Mouse (Mus musculus): Measurements from ENCODE around the gene Ppp1r10. TPM values are rescaled to one million over a fixed set of nuclear protein-coding genes. Genes with fewer than 3 reads are reported as not detected.

Gene Ppp1r10
- polyA plus RNA-seq, 1 experiment from 2014 or later = 29.1 TPM

GRCm38 (mm10) chr17:35870884-35871696 is 45.1 kb upstream of the Ppp1r10 start:
- Histone ChIP-seq H3K4me3 (ENCODE audit: low read depth, low read length) (peak overlapping the region; percentile 57), H3K27ac (replicated peaks; ENCODE audit: low read depth, low read length) (peak overlapping the region; percentile 73), H3K9me3 (ENCODE audit: control insufficient read depth, low read length) (peaks cover 6% of the 10 kb centered on the region; the same call in 1 of the 2 replicates), H3K36me3 (ENCODE audit: control insufficient read depth, insufficient read depth, low read length) (peaks cover 47% of the 10 kb centered on the region), H3K4me2 (ENCODE audit: low read depth, low read length) (peak overlapping the region; percentile 96), H3K4me1 (ENCODE audit: control insufficient read depth, insufficient read depth, low read length) (peaks cover 30% of the 10 kb centered on the region), H3K27me3 (replicated peaks; ENCODE audit: control insufficient read depth, insufficient read depth, low read length) (no peaks in the 10 kb centered on the region), H3K9ac (ENCODE audit: low read depth, low read length) (0 out of 2 replicates have a peak overlapping the region, but pooled peaks have one; percentile 70)
- 74% methylated on average over 8 of the region's 8 CpGs for WGBS
- ATAC-seq (ENCODE audit: low read depth) (no peak), DNase-seq (ENCODE audit: low spot score) (no peak)

GRCm38 (mm10) chr17:35873774-35874519 is 42.3 kb upstream of the Ppp1r10 start:
- Histone ChIP-seq H3K4me3 (ENCODE audit: low read depth, low read length) (no peak overlapping the region), H3K9ac (ENCODE audit: low read depth, low read length) (peak overlapping the region; percentile 46; the same call in 1 of the 2 replicates), H3K27me3 (replicated peaks; ENCODE audit: control insufficient read depth, insufficient read depth, low read length) (no peaks in the 10 kb centered on the region), H3K27ac (replicated peaks; ENCODE audit: low read depth, low read length) (0 out of 2 replicates have a peak overlapping the region, but pooled peaks have one; percentile 2), H3K4me1 (ENCODE audit: control insufficient read depth, insufficient read depth, low read length) (peaks cover 15% of the 10 kb centered on the region; the same call in 1 of the 2 replicates), H3K36me3 (ENCODE audit: control insufficient read depth, insufficient read depth, low read length) (peaks cover 48% of the 10 kb centered on the region), H3K9me3 (ENCODE audit: control insufficient read depth, low read length) (peaks cover 6% of the 10 kb centered on the region; the same call in 1 of the 2 replicates), H3K4me2 (ENCODE audit: low read depth, low read length) (peak overlapping the region; percentile 6; the same call in 1 of the 2 replicates)
- peak; percentile 58 for ATAC-seq (ENCODE audit: low read depth)
- WGBS = 29% methylated on average over 21 of the region's 21 CpGs
- peak; percentile 83 for DNase-seq (ENCODE audit: low spot score)

- Histone ChIP-seq H3K27ac (replicated peaks; ENCODE audit: low read depth, low read length) (no peak overlapping the region), H3K4me2 (ENCODE audit: low read depth, low read length) (no peak overlapping the region), H3K36me3 (ENCODE audit: control insufficient read depth, insufficient read depth, low read length) (peaks cover 48% of the 10 kb centered on the region), H3K4me3 (ENCODE audit: low read depth, low read length) (no peak overlapping the region), H3K9ac (ENCODE audit: low read depth, low read length) (no peak overlapping the region), H3K27me3 (replicated peaks; ENCODE audit: control insufficient read depth, insufficient read depth, low read length) (no peaks in the 10 kb centered on the region), H3K9me3 (ENCODE audit: control insufficient read depth, low read length) (peaks cover 6% of the 10 kb centered on the region; the same call in 1 of the 2 replicates), H3K4me1 (ENCODE audit: control insufficient read depth, insufficient read depth, low read length) (peaks cover 9% of the 10 kb centered on the region; the same call in 1 of the 2 replicates)
- DNase-seq (ENCODE audit: low spot score) (no peak), ATAC-seq (ENCODE audit: low read depth) (no peak)
- 81% methylated on average over 5 of the region's 6 CpGs for WGBS
Observed at GRCm38 (mm10) chr17:35874721-35875120, 41.5 kb upstream of the Ppp1r10 start.

GRCm38 (mm10) chr17:35879245-35880057 is 36.8 kb upstream of the Ppp1r10 start, which contains the start of gene Dhx16:
Gene Dhx16 (plus strand): TSS chr17:35879819.
- peak within 1 kb of the TSS; percentile 85 for H3K9ac ChIP-seq (ENCODE audit: low read depth, low read length)
- H3K27me3 ChIP-seq (replicated peaks; ENCODE audit: control insufficient read depth, insufficient read depth, low read length) = no peaks in the 10 kb centered on the region
- H3K9me3 ChIP-seq (ENCODE audit: control insufficient read depth, low read length) = no peaks in the 10 kb centered on the region
- DNase-seq (ENCODE audit: low spot score) (peak; percentile 97), ATAC-seq (ENCODE audit: low read depth) (peak; percentile 93)
- 8% methylated on average over 41 of the region's 66 CpGs for WGBS
- peak within 1 kb of the TSS; percentile 78 for H3K4me2 ChIP-seq (ENCODE audit: low read depth, low read length)
- H3K36me3 ChIP-seq (ENCODE audit: control insufficient read depth, insufficient read depth, low read length) = peaks cover 51% of the 10 kb centered on the region
- no peak within 1 kb of the TSS; the same call in none of the 2 replicates for H3K27ac ChIP-seq (replicated peaks; ENCODE audit: low read depth, low read length)
- peak within 1 kb of the TSS; percentile 95 for H3K4me3 ChIP-seq (ENCODE audit: low read depth, low read length)
- 0 out of 2 replicates have a peak, but pooled peaks cover 7% of the 10 kb centered on the region for H3K4me1 ChIP-seq (ENCODE audit: control insufficient read depth, insufficient read depth, low read length)

- H3K27me3 ChIP-seq (replicated peaks; ENCODE audit: control insufficient read depth, insufficient read depth, low read length) = no peaks in the 10 kb centered on the region
- H3K4me1 ChIP-seq (ENCODE audit: control insufficient read depth, insufficient read depth, low read length) = 0 out of 2 replicates have a peak, but pooled peaks cover 7% of the 10 kb centered on the region
- H3K9ac ChIP-seq (ENCODE audit: low read depth, low read length) = no peak overlapping the region
- 91% methylated on average over 17 of the region's 17 CpGs for WGBS
- no peak overlapping the region for H3K27ac ChIP-seq (replicated peaks; ENCODE audit: low read depth, low read length)
- ATAC-seq (ENCODE audit: low read depth) (no peak), DNase-seq (ENCODE audit: low spot score) (no peak)
- no peak overlapping the region for H3K4me3 ChIP-seq (ENCODE audit: low read depth, low read length)
- no peak overlapping the region for H3K4me2 ChIP-seq (ENCODE audit: low read depth, low read length)
- peaks cover 64% of the 10 kb centered on the region for H3K36me3 ChIP-seq (ENCODE audit: control insufficient read depth, insufficient read depth, low read length)
- H3K9me3 ChIP-seq (ENCODE audit: control insufficient read depth, low read length) = no peaks in the 10 kb centered on the region
Observed at GRCm38 (mm10) chr17:35882924-35883323, 33.3 kb upstream of the Ppp1r10 start.

- Histone ChIP-seq H3K36me3 (ENCODE audit: control insufficient read depth, insufficient read depth, low read length) (peaks cover 73% of the 10 kb centered on the region), H3K4me1 (ENCODE audit: control insufficient read depth, insufficient read depth, low read length) (0 out of 2 replicates have a peak, but pooled peaks cover 7% of the 10 kb centered on the region), H3K9ac (ENCODE audit: low read depth, low read length) (no peak overlapping the region), H3K27me3 (replicated peaks; ENCODE audit: control insufficient read depth, insufficient read depth, low read length) (no peaks in the 10 kb centered on the region), H3K4me2 (ENCODE audit: low read depth, low read length) (no peak overlapping the region), H3K9me3 (ENCODE audit: control insufficient read depth, low read length) (no peaks in the 10 kb centered on the region), H3K27ac (replicated peaks; ENCODE audit: low read depth, low read length) (no peak overlapping the region), H3K4me3 (ENCODE audit: low read depth, low read length) (no peak overlapping the region)
- no peak for DNase-seq (ENCODE audit: low spot score)
- WGBS = 94% methylated on average over 14 of the region's 14 CpGs
- ATAC-seq (ENCODE audit: low read depth) = no peak
Observed at GRCm38 (mm10) chr17:35883777-35884176, 32.5 kb upstream of the Ppp1r10 start.

- Histone ChIP-seq H3K9ac (ENCODE audit: low read depth, low read length) (no peak overlapping the region), H3K27ac (replicated peaks; ENCODE audit: low read depth, low read length) (no peak overlapping the region), H3K4me1 (ENCODE audit: control insufficient read depth, insufficient read depth, low read length) (no peaks in the 10 kb centered on the region), H3K27me3 (replicated peaks; ENCODE audit: control insufficient read depth, insufficient read depth, low read length) (no peaks in the 10 kb centered on the region), H3K36me3 (ENCODE audit: control insufficient read depth, insufficient read depth, low read length) (peaks cover 95% of the 10 kb centered on the region), H3K4me2 (ENCODE audit: low read depth, low read length) (no peak overlapping the region), H3K9me3 (ENCODE audit: control insufficient read depth, low read length) (no peaks in the 10 kb centered on the region), H3K4me3 (ENCODE audit: low read depth, low read length) (no peak overlapping the region)
- no peak for ATAC-seq (ENCODE audit: low read depth)
- 100% methylated on average over 4 of the region's 17 CpGs for WGBS
- DNase-seq (ENCODE audit: low spot score) = no peak
Observed at GRCm38 (mm10) chr17:35887725-35888124, 28.5 kb upstream of the Ppp1r10 start.

Data from embryonic facial prominence, embryonic 14.5 days (tissue).